Mouse (Mus musculus) frontal cortex, postnatal 36 days (tissue): ENCODE measurements at regions not wholly inside any gene's neighbourhood (a gene's known extent, or its start where the extent isn't known, plus 50 kb on each side); places are given as distances from the start of the nearest gene placed in this dataset.

Experiments used
- DNase-seq, 2 experiments: peaks; one replicate each; pipeline ENCODE4 v3.0.0; 2022; ENCODE audit warnings: low spot score in 2 of 2

DNA sequence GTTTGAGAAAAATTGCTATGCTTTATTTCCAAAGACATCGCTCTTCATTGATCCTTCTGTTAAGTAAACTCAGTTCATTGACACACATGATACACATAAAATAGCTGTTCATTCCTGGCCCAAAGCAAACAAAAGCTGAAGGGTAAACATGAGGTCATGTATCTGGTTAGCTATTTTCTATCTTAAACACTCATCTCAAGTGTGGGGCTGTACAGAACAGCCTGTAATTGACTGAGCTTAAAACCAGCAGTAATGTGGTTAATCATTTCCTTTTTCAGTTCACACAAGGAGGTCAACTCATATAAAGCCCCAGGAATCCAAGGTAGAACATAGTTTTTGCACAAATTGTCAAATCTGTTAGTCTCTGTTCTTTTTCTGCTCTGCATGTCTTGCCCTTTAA lies 94.5 kb downstream of the Cldn17 start:
- no peak for DNase-seq

GRCm38 (mm10) chr16:88408144-88408543 lies 98.6 kb downstream of the Cldn17 start:
- DNase-seq: peak in 1 of 2 experiments; percentile 30

DNA sequence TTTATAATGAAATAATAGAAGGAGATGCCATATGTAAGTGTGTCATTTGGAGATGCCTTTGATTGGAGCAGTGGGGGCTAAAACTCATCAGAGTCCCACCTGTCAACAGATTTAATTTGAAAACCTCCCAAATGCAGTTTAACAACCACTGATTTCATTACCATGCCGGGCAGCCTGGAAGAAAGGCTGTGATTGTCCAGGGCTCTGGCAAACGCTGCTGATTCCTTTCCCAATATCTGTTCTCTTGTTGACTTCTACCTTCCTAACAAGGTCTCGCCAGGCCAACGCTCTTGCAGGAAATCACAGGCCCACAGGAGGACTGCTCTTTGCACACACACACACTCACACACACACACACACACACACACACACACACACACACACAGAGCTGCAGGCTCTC lies 102.4 kb downstream of the Cldn17 start:
- no peak for DNase-seq

- no peak for DNase-seq
These were observed 106.9 kb downstream of the Cldn17 start for GRCm38 (mm10) chr16:88399881-88400280.

GRCm38 (mm10) chr16:88392764-88393163 lies 102.7 kb upstream of the Grik1 start:
- no peak for DNase-seq

- DNase-seq: no peak
These were observed 91.7 kb upstream of the Grik1 start for GRCm38 (mm10) chr16:88381605-88382279.

DNA sequence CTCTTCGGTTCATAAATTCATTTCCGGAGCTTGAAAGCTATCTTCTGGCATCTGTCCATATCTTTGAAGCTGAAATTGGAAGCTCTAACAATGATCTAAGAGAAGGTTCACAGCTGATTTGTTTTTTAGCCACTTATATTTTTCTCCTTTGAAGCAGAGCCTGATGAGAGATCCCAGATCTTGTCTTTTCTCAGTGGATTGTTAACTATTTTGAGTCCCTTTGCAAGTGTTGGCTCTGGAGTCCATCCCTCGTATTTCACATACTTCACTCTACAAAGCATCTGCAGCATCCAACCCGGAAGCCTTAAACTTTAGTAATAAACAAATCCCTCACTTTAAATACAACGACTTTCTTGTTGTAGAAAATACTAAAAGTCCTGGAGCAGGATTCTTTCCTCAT lies 85.6 kb upstream of the Grik1 start:
- no peak for DNase-seq

DNA sequence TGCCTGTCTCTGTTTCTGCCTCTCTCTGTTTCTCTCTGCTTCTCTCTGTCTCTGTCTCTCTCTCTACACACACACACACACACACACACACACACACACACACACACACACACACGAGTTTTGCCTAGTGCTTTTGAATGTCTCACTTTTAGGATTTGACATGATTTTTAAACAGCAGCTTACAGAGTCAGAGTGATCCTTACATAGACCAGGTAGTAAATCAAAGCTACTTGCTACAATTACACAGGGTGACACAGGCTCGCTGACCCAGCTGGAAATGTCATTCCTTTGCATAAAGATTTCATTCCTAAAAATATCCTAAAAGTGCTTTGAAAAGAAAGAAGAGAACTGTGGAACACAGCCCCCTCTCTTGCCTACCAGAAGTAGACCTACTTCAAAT lies 84.5 kb upstream of the Grik1 start:
- no peak for DNase-seq

GRCm38 (mm10) chr16:88372034-88372433 lies 82.0 kb upstream of the Grik1 start:
- DNase-seq: peak; percentile 21 to 59

DNA sequence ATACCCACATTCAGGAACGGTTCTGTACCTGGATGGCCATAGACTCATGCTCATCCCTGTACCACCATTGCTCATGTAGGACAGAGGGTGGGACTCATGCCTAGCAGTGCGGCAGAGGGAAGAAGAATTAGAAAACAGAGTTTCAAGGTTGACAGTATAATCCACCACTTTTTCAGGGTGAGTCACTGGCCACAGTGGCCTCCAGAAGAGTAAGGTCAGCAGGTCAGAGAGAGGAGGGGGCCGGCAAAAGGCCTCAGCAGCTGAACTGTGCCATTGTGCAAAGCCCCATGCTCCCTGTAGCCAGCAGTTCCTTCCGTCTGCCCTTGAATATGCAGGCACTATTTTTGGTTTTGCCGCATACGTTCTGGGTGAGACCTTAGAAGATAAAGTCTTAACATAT lies 78.1 kb upstream of the Grik1 start:
- no peak for DNase-seq

DNA sequence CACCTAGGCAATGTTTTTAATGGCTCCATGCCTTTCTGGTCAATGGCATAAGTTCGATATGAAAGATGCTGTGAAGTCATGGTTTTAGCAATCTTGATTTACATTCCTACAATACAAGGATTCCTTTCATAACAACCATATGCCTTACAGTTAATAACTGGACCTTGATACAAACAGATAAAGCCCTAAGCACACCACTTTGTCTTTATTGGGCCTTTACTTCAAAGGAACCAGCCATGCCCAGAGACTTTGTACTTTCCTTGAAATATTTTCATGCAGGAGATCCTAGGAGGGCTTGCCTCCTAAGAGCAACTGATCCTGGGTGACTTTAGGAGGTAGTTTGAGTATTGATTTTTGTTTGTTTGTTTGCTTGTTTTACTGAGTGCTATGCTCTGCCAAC lies 77.1 kb upstream of the Grik1 start:
- DNase-seq: no peak

- DNase-seq: no peak
These were observed 70.0 kb upstream of the Grik1 start for GRCm38 (mm10) chr16:88360081-88360480.
